Mouse (Mus musculus) ES-E14 (cell line): ENCODE results near the gene Rhoq.

Experiments used
- HCFC1 ChIP-seq: IDR thresholded peaks from 2 replicates; pipeline ENCODE4 v1.6.1; 2012; ENCODE audit warnings: low read length, inconsistent platforms, borderline replicate concordance; ENCODE audit not compliant: insufficient read depth
- MAFK ChIP-seq: IDR thresholded peaks from 2 replicates; pipeline ENCODE4 v1.6.1; 2014; ENCODE audit warnings: mild to moderate bottlenecking, low read depth, low read length, inconsistent platforms; ENCODE audit not compliant: insufficient read depth
- ZC3H11A ChIP-seq: IDR thresholded peaks from 2 replicates; pipeline ENCODE4 v1.6.1; 2012; ENCODE audit warnings: low read depth, mild to moderate bottlenecking, inconsistent platforms, low read length, borderline replicate concordance
- ZNF384 ChIP-seq: IDR thresholded peaks from 2 replicates; pipeline ENCODE4 v1.6.1; 2012; ENCODE audit warnings: low read depth, low read length, inconsistent platforms

DNA sequence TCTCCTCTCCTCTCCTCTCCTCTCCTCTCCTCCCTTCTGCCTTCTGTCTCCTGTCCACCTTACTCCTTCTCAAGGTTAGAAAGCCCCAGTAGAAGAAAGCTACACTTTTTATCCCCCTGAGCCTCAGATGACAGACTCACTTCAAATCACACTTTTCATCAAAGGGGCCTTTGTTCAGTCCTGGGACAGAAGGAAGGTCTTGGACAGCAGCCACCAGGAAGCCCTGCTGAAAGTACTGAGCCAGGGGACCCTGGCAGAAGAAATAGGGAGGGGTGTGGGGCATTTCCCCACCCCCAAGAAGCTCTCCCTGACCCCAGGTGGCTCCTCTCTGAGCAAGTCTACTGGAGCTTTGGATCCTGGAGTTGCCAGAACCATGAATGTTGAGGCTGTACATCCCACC, 32.9 kb upstream of the Rhoq start:
- TF ChIP-seq HCFC1 (no peak), ZNF384 (no peak), MAFK (no peak), ZC3H11A (no peak)
